Mouse (Mus musculus): Measurements from ENCODE around the gene Tarbp1. TPM values are rescaled to one million over a fixed set of nuclear protein-coding genes. Genes with fewer than 3 reads are reported as not detected.

Gene Tarbp1
- polyA plus RNA-seq (2014; fragmentation: Nextera tagmentation; extraction: Ambion mirVana): 5.0 TPM in 2 replicates

DNA sequence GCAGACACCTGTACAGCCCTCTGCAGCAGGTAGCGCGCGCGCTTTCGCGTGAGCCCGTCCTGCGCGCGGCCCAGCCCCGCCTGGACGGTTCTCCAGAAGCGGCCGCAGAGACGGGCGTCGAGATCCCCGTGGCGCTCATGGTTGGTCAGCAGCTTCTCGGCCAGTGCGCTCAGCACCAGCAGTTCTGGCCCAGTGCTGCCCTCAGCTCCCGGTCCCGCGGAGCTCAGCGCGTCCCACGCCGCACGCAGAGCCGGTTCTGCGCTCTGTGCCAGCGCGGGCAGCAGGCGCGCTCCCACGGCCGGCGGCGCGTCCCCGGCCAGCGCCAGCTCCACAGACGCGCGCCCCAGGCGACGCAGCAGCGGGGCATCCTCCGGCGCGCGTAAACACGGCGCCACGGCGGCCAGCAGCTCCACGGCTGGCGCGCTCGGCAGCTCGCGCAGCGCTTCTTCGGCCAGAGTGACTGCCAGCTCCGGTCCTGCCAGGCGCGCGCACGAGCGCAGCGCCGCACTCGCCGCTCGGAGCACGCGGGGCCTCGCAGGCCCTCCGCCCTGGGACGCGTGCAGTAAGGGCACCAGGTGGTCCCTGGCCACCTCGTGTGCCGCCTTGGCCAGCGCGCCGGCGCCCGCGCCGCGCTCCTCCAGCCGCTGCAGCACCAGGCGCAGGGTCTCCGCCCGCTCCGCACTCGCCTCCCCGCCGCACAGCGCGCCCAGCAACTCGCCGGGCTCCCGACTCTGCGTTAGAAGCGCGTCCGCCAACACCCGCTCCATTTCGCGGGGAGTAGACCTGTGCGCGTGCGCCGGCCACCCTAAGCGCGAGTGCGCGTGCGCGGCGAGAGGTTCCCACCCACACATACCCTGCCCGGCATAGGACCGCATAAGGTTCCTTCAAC is at the start of gene Tarbp1:
Tarbp1 (minus strand) TSS at position 767 of the 889 bp plus-strand sequence.
- no peak for TF ChIP-seq CTCF (IDR thresholded peaks at IDR 0.05; ENCODE audit: low read depth)
- Histone ChIP-seq H3K4me3 (ENCODE audit: low read depth, low read length) (peak within 1 kb of the TSS; percentile 87), H3K4me1 (ENCODE audit: insufficient read depth) (peaks cover 7% of the 10 kb centered on the region; the same call in 1 of the 2 replicates), H3K27me3 (ENCODE audit: insufficient read depth, low read length) (0 out of 2 replicates have a peak, but pooled peaks cover 4% of the 10 kb centered on the region), H3K9me3 (ENCODE audit: low read depth, low read length) (no peaks in the 10 kb centered on the region), H3K27ac (ENCODE audit: low read depth) (peak within 1 kb of the TSS; percentile 83), H3K4me2 (peak within 1 kb of the TSS; percentile 90), H3K36me3 (ENCODE audit: insufficient read depth) (peaks cover 6% of the 10 kb centered on the region), H3K9ac (peak within 1 kb of the TSS; percentile 72)
- under 1% methylated on average over 116 of the region's 124 CpGs for WGBS
- DNase-seq (peak; percentile 96), ATAC-seq (ENCODE audit: insufficient read depth) (peak; percentile 95)

DNA sequence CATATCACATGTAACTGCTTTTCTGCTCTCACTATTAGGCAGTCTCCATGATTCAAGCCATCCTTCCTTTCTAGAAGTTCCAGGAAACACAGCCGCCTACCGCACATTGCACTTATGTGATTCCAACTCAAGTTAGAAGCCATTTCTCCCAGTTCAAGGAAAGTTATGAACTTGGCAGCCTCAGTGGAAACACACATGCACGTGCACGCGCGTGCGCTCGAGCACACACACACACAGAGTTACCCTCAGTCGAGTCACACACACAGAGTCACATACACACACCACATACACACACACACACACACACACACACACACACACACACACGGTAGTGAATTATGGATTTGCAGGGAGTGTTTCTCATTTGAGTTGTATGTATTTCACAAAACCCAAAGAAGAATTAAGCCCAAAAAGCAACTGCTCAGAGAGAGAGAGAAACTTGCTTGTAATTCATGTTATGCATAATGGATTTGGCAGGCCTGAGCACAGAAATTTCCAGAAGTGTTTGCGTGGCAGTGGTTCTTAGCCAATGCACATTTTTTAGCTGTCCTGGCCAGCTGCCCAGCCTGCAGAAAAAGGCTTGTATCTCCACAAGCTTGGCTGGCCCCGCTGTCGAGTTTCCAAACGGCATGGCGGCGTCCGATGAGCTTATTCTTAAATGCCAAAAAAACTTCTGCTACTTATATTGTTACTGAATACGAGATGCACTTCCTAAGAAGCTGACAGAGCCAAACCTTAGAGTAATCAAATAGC is 49.5 kb upstream of the Tarbp1 start:
- ATAC-seq (ENCODE audit: insufficient read depth) (peak; percentile 51), DNase-seq (peak; percentile 99)
- Histone ChIP-seq H3K4me3 (ENCODE audit: low read depth, low read length) (no peak overlapping the region), H3K4me1 (ENCODE audit: insufficient read depth) (peaks cover 35% of the 10 kb centered on the region), H3K9me3 (ENCODE audit: low read depth, low read length) (no peaks in the 10 kb centered on the region), H3K27me3 (ENCODE audit: insufficient read depth, low read length) (no peaks in the 10 kb centered on the region), H3K36me3 (ENCODE audit: insufficient read depth) (no peaks in the 10 kb centered on the region), H3K4me2 (peak overlapping the region; percentile 20), H3K27ac (ENCODE audit: low read depth) (peak overlapping the region; percentile 85), H3K9ac (0 out of 2 replicates have a peak overlapping the region, but pooled peaks have one; percentile 7)
- 38% methylated on average over 18 of the region's 18 CpGs for whole genome bisulfite sequencing
- no peak for TF ChIP-seq CTCF (IDR thresholded peaks at IDR 0.05; ENCODE audit: low read depth)

DNA sequence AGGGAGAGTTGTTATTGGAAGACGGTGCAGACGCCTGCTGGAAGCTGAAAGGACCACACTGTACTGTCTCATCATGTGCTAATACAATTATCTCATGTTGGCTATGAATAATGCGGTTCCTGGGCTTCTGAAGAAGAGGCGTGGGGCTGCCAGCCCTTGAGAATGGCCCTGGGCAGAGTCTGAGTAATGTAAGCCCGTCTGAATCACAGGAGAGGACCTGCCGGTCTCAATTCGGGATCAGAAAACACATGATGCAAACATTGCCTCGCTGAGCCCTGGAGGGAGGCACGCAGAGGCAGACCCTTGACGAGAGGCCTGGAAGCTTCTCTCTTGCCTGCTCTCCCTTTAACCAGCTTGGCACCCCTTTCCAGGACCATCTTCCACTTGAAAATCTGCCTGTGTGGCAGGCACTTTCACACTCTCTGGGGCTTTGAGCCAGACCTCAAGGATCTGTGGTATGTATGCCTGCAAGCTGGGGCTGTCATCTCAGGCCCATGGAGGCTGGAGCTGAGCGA is 48.3 kb upstream of the Tarbp1 start:
- Histone ChIP-seq H3K27ac (ENCODE audit: low read depth) (peak overlapping the region; percentile 85), H3K9ac (no peak overlapping the region), H3K4me2 (no peak overlapping the region), H3K4me3 (ENCODE audit: low read depth, low read length) (no peak overlapping the region), H3K4me1 (ENCODE audit: insufficient read depth) (peaks cover 29% of the 10 kb centered on the region), H3K9me3 (ENCODE audit: low read depth, low read length) (no peaks in the 10 kb centered on the region), H3K36me3 (ENCODE audit: insufficient read depth) (no peaks in the 10 kb centered on the region), H3K27me3 (ENCODE audit: insufficient read depth, low read length) (no peaks in the 10 kb centered on the region)
- DNase-seq: peak; percentile 62
- no peak for TF ChIP-seq CTCF (IDR thresholded peaks at IDR 0.05; ENCODE audit: low read depth)
- no peak for ATAC-seq (ENCODE audit: insufficient read depth)
- 71% methylated on average over 11 of the region's 11 CpGs for WGBS

DNA sequence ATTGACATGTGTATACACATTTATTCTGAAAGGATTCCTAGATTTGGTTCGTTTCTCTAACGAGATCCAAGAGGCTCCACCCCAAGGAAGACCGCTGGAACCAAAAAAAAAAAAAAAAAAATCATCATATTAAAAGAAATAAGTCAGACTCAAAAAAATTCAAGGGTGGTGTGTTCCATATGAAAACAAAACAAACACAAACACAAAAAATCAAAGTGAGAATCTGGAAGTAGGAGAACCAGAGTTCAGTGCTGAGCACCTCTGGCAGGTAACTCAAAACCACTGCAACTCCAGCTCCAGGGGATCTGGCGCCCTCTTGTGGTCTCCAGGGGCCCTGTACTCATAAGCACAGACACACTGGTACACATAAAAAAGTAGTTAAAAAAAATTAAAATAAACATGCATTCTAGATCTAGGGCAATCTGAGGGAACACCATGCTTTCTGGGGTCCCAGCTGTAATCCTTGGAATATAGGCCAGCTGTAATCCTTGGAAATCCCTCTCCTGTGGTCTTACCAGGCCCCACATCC is 44.6 kb upstream of the Tarbp1 start:
- ATAC-seq (ENCODE audit: insufficient read depth) (no peak), DNase-seq (no peak)
- H3K9ac ChIP-seq: no peak overlapping the region
- no peak overlapping the region for H3K4me3 ChIP-seq (ENCODE audit: low read depth, low read length)
- H3K36me3 ChIP-seq (ENCODE audit: insufficient read depth): no peaks in the 10 kb centered on the region
- H3K9me3 ChIP-seq (ENCODE audit: low read depth, low read length): no peaks in the 10 kb centered on the region
- no peak overlapping the region for H3K4me2 ChIP-seq
- H3K4me1 ChIP-seq (ENCODE audit: insufficient read depth): peaks cover 16% of the 10 kb centered on the region
- 86% methylated on average over 4 of the region's 4 CpGs for WGBS
- 0 out of 2 replicates have a peak, but pooled peaks have one; percentile 14 for TF ChIP-seq CTCF (IDR thresholded peaks at IDR 0.05; ENCODE audit: low read depth)
- H3K27ac ChIP-seq (ENCODE audit: low read depth): no peak overlapping the region
- no peaks in the 10 kb centered on the region for H3K27me3 ChIP-seq (ENCODE audit: insufficient read depth, low read length)

DNA sequence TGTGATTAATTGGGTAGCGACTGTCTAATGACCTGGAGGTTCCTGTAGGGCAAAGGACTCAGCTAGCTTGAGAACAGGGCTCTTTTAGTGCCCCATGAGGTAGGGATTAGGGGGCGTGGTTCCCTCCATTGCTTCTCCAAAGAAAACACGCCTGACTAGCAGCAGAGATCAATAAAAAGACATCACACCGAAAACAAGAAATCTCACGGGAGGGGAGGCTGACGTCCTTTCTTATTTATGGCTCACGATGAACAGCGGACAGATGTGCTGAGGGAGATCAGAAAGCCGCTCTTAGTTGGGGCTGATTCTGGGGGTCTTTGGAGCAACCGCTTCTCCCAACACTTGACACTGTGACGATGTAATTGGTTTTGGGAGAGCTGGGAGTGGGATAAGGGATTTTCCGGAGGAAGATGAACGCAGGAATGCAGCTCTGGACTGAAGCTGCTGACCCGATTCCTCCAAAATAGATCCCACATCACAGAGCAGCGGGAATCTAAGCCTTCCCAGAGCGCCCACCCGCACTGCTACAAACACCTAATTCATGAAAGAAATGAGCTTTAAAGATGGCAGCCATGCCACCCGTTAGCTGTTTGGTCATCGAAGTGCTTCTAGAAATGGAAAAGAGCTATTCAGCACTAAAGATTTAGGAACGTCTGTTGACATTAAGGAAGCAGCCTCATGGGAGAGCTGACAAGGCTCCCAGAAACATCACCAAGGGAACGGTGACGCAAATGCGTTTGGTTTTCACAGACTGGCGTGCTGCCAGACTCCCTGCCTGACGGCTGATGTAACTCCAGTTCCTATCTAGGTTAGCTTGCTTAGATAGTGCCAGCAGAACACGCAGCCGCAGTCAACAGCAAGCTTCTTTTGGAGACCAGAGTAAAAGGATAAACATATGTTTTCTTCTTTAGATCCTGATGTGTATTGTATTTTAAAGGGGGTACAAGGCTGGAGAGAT is 42.0 kb upstream of the Tarbp1 start:
- Histone ChIP-seq H3K36me3 (ENCODE audit: insufficient read depth) (no peaks in the 10 kb centered on the region), H3K9me3 (ENCODE audit: low read depth, low read length) (no peaks in the 10 kb centered on the region), H3K4me1 (ENCODE audit: insufficient read depth) (peaks cover 18% of the 10 kb centered on the region), H3K27me3 (ENCODE audit: insufficient read depth, low read length) (no peaks in the 10 kb centered on the region), H3K9ac (peak overlapping the region; percentile 36), H3K4me2 (peak overlapping the region; percentile 64), H3K4me3 (ENCODE audit: low read depth, low read length) (peak overlapping the region; percentile 24), H3K27ac (ENCODE audit: low read depth) (peak overlapping the region; percentile 84)
- ATAC-seq (ENCODE audit: insufficient read depth): peak; percentile 88
- WGBS: 6% methylated on average over 27 of the region's 27 CpGs
- no peak for TF ChIP-seq CTCF (IDR thresholded peaks at IDR 0.05; ENCODE audit: low read depth)
- peak; percentile 99 for DNase-seq

Data from lung, embryonic 14.5 days (tissue).